Mouse (Mus musculus) bone marrow, adult 2 months (tissue): ENCODE results near the gene Gm17364. TPM values are rescaled to one million over a fixed set of nuclear protein-coding genes. Genes with fewer than 3 reads are reported as not detected.
"Not testable (repeated sequence)": the region's sequence is repeated elsewhere in the genome, so short reads cannot be mapped to it uniquely, and the experiment has no call there.

Experiments used
- H3K27ac ChIP-seq: fragments of 200-500 bp; 2 replicates; pipeline ENCODE4 v1.5.1; 2012; ENCODE audit warnings: low read depth, mild to moderate bottlenecking, control low read depth, inconsistent platforms, low read length; ENCODE audit not compliant: control insufficient read depth, poor library complexity, insufficient read depth
- H3K4me1 ChIP-seq: fragments of 200-500 bp; 2 replicates; pipeline ENCODE4 v1.6.1; 2011; ENCODE audit warnings: low read length; ENCODE audit not compliant: control insufficient read depth, insufficient read depth
- H3K4me3 ChIP-seq: fragments of 200-500 bp; replicated peaks from 2 replicates; pipeline ENCODE3; 2011; ENCODE audit warnings: mild to moderate bottlenecking, low read depth, low read length, control low read depth; ENCODE audit not compliant: control insufficient read depth
- CTCF ChIP-seq: fragments of 200-500 bp; IDR thresholded peaks from 2 replicates; pipeline ENCODE4 v1.5.1; 2011; ENCODE audit warnings: low read length, control low read depth; ENCODE audit not compliant: control insufficient read depth, insufficient read depth
- POLR2A ChIP-seq: fragments of 200-500 bp; IDR thresholded peaks from 2 replicates; pipeline ENCODE4 v1.6.1; 2011; ENCODE audit warnings: low read depth, mild to moderate bottlenecking, control low read depth, low read length, borderline replicate concordance; ENCODE audit not compliant: control insufficient read depth
- WGBS: fragments of 180-500 bp; shearing (Covaris S2); methylation state at CpG from one replicate; pipeline ENCODE4 v1.1.7; 2018; 5-methylcytosine and 5-hydroxymethylcytosine counted together
- polyA plus RNA-seq: library from polyadenylated mRNA; stranded (reverse); fragments of >200 nt; gene quantifications from 2 replicates; pipeline ENCODE4 v1.2.4, GENCODE M21; 2011; ENCODE audit warnings: low replicate concordance; ENCODE audit not compliant: missing spikeins, insufficient read depth, insufficient read length

The Gm17364 gene
- polyA plus RNA-seq, 1 experiment = not detected

DNA sequence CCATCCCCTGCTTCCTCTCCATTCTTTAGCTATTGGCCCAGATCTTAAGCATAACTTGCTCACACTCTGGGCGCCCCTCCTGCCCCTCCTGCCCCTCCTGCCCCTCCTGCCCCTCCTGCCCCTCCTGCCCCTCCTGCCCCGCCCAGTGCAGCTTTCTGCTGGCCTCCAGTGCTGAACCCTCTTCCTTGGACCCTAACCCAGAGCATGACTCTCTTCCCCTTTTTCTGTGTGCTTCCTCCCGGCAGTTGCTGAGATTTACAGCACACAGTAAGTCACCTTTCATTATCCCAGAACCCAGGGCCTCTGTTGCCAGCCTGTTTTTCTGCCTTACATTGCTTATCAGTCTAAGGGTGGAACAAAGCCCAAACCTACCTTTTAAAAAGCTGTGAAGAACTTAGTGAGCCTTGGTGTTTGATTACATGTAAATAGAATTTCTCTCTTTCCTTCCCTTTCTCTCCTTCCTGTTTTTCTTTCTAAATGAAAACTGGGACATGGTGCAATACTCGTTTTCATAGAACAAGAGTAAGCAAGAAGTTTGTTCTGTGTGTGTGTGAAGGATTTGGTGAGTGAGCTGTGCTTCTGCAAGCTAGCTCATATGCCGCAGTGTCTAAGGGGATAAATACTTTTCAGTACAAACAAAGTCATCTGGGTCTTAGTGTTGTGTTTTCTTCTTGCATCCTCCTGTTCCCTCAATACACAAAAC lies 10.3 kb downstream of the Gm17364 start:
- WGBS = 42% methylated on average over 5 of the region's 5 CpGs
- H3K27ac ChIP-seq = no peak overlapping the region
- H3K4me3 ChIP-seq = no peak overlapping the region
- no peak for TF ChIP-seq CTCF
- TF ChIP-seq POLR2A = no peak
- H3K4me1 ChIP-seq = no peaks in the 10 kb centered on the region

DNA sequence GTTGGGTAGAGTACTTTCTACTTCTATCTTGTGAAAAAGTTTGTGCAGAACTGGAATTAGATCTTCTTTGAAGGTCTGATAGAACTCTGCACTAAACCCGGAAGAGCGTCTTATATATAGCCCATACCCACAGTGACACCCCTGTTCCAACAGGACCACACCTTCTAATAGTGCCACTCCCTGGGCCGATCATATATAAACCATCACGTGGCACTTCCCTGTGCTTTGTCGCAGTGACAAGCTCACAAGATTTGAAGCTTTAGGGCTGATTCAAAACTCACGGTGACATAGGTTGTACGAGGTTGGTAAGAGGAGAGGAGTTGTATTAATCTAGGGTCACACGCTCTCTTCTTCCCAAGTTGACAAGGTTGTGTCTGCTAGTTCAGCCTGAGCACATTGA lies 12.2 kb downstream of the Gm17364 start:
- not testable (repeated sequence) for H3K4me3 ChIP-seq, H3K4me1 ChIP-seq, H3K27ac ChIP-seq
- WGBS = 86% methylated on average over 8 of the region's 8 CpGs

DNA sequence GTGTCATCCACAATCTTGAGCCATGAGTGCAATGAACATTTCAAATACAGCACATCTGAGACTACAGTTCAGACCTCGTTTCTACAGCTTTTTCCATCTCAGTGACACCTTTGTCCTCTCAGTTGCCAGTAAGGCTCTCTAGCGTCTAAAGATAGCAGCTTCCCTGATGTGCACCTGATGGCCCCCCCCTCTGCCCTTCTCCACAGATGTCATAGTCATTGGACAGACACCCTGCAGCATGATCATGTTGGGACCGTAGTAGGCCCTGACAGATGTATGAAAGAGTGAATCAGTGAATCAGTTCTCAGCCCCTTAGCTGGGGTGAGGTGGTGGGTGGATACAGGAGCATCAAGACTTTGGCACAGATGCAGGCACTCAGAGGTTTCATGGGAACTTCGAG lies 15.9 kb downstream of the Gm17364 start:
- Histone ChIP-seq H3K4me3 (no peak overlapping the region), H3K4me1 (no peaks in the 10 kb centered on the region), H3K27ac (no peak overlapping the region)
- TF ChIP-seq CTCF (no peak), POLR2A (no peak)
- WGBS = 80% methylated on average over 4 of the region's 4 CpGs

DNA sequence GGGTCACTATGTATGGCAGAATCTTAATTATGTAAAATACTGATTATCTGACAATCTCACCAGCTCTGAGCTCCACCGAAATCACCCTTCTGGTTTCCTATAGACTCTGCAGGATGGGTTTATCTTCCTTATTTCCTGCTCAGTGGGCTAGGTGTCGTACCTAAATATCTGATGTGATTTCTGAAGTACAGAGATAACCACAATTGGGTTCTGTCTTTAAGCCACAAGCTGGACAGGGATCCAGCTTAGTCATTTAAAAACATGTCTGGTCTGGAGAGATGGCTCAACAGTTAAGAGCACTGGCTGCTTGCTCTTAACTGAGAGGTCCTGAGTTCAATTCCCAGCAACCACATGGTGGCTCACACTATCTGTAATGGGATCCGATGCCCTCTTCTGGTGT lies 16.8 kb downstream of the Gm17364 start:
- TF ChIP-seq POLR2A = no peak
- TF ChIP-seq CTCF = no peak
- no peak overlapping the region for H3K27ac ChIP-seq
- WGBS = 62% methylated on average over 3 of the region's 3 CpGs
- no peak overlapping the region for H3K4me3 ChIP-seq
- no peaks in the 10 kb centered on the region for H3K4me1 ChIP-seq

DNA sequence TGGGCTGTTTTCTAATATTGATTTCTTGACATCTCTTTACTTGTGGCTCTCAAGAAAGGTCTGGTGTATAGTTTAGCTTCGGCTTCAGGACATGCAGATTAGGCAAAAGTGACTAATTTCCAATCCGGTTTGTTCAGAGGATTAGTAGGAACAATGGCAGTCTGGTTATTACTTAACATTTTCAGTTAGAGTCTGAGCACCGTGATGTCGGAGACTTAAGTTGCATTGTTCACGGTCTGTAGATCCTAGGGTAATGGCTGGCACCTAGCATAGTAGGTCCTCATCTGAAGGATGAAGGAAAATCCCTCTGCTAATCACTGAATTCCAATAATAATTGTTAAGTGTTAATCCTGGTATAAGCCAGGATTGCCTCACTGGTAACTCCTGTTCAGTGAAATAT lies 17.7 kb downstream of the Gm17364 start:
- WGBS = 82% methylated on average over 5 of the region's 5 CpGs
- TF ChIP-seq POLR2A (no peak), CTCF (no peak)

DNA sequence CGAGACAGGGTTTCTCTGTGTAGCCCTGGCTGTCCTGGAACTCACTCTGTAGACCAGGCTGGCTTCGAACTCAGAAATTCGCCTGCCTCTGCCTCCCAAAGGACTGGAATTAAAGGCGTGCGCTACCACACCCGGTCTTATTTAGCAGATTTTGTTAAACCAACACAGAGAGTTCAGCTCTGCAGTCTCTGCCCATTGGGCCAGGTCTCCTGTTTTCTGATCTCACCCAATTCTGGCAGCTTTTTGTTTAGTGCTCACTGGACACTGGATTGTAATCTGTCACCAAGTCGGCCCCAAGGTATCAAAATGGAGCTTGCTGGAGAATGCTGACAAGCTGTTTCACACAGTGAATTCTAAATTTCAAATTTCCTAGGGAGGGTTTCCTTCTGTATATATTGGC lies 21.0 kb downstream of the Gm17364 start:
- Histone ChIP-seq H3K4me3 (no peak overlapping the region), H3K4me1 (peaks cover 1% of the 10 kb centered on the region; the same call in 1 of the 2 replicates), H3K27ac (no peak overlapping the region)
- WGBS = 88% methylated on average over 7 of the region's 7 CpGs
- no peak for TF ChIP-seq POLR2A
- no peak for TF ChIP-seq CTCF

More for the DNA sequence above, 17.7 kb downstream of the Gm17364 start:
- Histone ChIP-seq H3K4me3 (no peak overlapping the region), H3K4me1 (no peaks in the 10 kb centered on the region), H3K27ac (no peak overlapping the region)

DNA sequence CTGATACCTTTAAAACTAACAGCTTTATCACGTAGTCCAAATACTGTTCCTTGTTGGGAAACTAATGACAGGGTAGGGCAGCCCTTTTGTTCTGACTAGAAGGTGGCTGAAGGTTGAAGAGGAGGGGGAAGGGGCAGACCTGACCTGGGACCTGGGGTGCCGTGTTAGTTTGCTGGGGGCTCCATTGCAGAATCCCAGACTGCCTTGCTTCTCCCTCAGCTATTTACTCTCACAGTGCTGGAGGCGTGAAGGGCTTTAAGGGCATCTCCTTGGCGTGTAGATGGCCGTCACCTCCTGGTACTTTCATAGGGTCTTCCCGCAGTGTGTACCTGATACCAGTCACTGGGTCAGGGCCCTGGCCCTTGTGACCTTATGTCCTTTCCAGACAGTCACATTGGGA lies 21.6 kb downstream of the Gm17364 start:
- peaks cover 1% of the 10 kb centered on the region; the same call in 1 of the 2 replicates for H3K4me1 ChIP-seq
- no peak for TF ChIP-seq CTCF
- H3K4me3 ChIP-seq = no peak overlapping the region
- WGBS = 86% methylated on average over 6 of the region's 6 CpGs
- no peak overlapping the region for H3K27ac ChIP-seq

DNA sequence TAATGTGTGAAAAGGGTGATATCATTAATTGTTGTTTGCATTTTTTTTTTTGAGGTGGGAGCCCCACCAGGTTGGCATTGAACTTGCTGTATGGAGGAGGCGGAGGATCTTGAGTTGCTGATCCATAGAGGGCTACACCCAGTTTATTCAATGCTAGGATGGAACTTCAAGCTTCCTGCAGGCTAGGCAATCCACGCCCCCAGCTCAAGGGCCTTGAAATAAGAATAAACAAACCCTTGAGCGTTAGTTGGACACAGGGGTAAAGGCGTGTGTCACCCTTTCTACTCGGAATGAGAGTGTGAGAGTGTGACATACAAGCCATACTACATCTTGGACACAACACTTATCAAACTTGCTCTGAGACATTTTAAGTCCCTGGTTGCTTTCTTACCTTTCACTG lies 22.1 kb downstream of the Gm17364 start:
- TF ChIP-seq CTCF = no peak
- Histone ChIP-seq H3K4me1 (peaks cover 1% of the 10 kb centered on the region; the same call in 1 of the 2 replicates), H3K4me3 (no peak overlapping the region), H3K27ac (no peak overlapping the region)
- 83% methylated on average over 5 of the region's 5 CpGs for WGBS

DNA sequence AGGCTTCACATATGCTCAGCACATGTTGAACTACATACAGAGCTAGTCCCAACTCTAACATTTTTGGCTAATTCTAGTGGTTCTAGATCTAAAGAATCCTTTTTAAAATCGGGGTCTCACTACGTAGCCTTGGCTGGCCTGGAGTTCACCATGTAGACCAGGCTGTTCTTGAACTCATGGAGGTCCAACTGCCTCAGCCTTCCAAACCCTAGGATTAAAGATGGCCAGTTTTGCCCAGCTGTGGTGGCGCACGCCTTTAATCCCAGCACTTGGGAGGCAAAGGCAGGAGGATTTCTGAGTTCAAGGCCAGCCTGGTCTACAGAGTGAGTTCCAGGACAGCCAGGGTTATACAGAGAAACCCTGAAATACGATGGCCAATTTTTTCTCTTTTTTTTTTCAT lies 22.5 kb downstream of the Gm17364 start:
- not testable (repeated sequence) for H3K4me3 ChIP-seq, H3K4me1 ChIP-seq, H3K27ac ChIP-seq
- 91% methylated on average over 5 of the region's 5 CpGs for WGBS
